In genomic region chr3:11094804-11095203, GRCm38 (mm10) we compare ENCODE assay signal across 27 mouse cellular contexts.
"Had no signal": no experiment of that assay in that cellular context is flagged by ENCODE, and none has a peak within 500 bp of the region (broad histone marks: within the 10 kb centered on the region; RNA-seq: fewer than 3 reads in every experiment).

No protein-coding gene starts in this region.

- H3K27ac ChIP-seq: limb, embryonic 10.5 days; limb, embryonic 12.5 days; limb, embryonic 13.5 days; limb, embryonic 15.5 days; liver, embryonic 12.5 days; liver, embryonic 13.5 days; liver, embryonic 14.5 days; liver, embryonic 15.5 days; lung, embryonic 15.5 days; macrophage; midbrain, embryonic 10.5 days; midbrain, embryonic 12.5 days; midbrain, embryonic 13.5 days; midbrain, embryonic 15.5 days had no signal

- H3K36me3 ChIP-seq: limb, embryonic 10.5 days; limb, embryonic 12.5 days; limb, embryonic 13.5 days; limb, embryonic 15.5 days; liver, embryonic 12.5 days; liver, embryonic 13.5 days; liver, embryonic 15.5 days; lung, embryonic 15.5 days; midbrain, embryonic 10.5 days; midbrain, embryonic 12.5 days; midbrain, embryonic 13.5 days; midbrain, embryonic 15.5 days had no signal

- H3K4me3 ChIP-seq: limb, embryonic 10.5 days; limb, embryonic 12.5 days; limb, embryonic 13.5 days; limb, embryonic 15.5 days; liver, embryonic 12.5 days; liver, embryonic 13.5 days; liver, embryonic 15.5 days; lung, embryonic 15.5 days; megakaryocyte, embryonic 14.5 days; midbrain, embryonic 10.5 days; midbrain, embryonic 12.5 days; midbrain, embryonic 13.5 days; midbrain, embryonic 15.5 days; myocyte had no signal

- H3K9me3 ChIP-seq: limb, embryonic 10.5 days; limb, embryonic 12.5 days; limb, embryonic 13.5 days; limb, embryonic 15.5 days; liver, embryonic 12.5 days; liver, embryonic 13.5 days; liver, embryonic 15.5 days; lung, embryonic 15.5 days; megakaryocyte, embryonic 14.5 days; midbrain, embryonic 10.5 days; midbrain, embryonic 12.5 days; midbrain, embryonic 13.5 days; midbrain, embryonic 15.5 days had no signal

- DNase-seq: liver; liver, embryonic 13.5 days; liver, postnatal 0 days; lung, adult 18-20 months; lung, adult 2 months; lung, embryonic 14.5 days; lung, postnatal 10 days; lung, postnatal 14 days; lung, postnatal 36 days; lung, postnatal 4 days had no signal

- H3K27me3 ChIP-seq: limb, embryonic 12.5 days; limb, embryonic 13.5 days; limb, embryonic 15.5 days; liver, embryonic 12.5 days; liver, embryonic 13.5 days; liver, embryonic 15.5 days; lung, embryonic 15.5 days; megakaryocyte, embryonic 14.5 days; midbrain, embryonic 12.5 days; midbrain, embryonic 13.5 days; midbrain, embryonic 15.5 days had no signal

- H3K4me2 ChIP-seq: limb, embryonic 12.5 days; limb, embryonic 13.5 days; limb, embryonic 15.5 days; liver, embryonic 11.5 days; liver, embryonic 12.5 days; liver, embryonic 13.5 days; liver, embryonic 15.5 days; lung, embryonic 14.5 days; lung, embryonic 15.5 days; midbrain, embryonic 11.5 days; midbrain, embryonic 12.5 days; midbrain, embryonic 13.5 days; midbrain, embryonic 15.5 days had no signal

- H3K9ac ChIP-seq: limb, embryonic 12.5 days; limb, embryonic 13.5 days; limb, embryonic 15.5 days; liver, embryonic 12.5 days; liver, embryonic 13.5 days; liver, embryonic 14.5 days; liver, embryonic 15.5 days; liver, postnatal 0 days; lung, embryonic 14.5 days; lung, embryonic 15.5 days; midbrain, embryonic 12.5 days; midbrain, embryonic 13.5 days; midbrain, embryonic 15.5 days had no signal

- H3K4me1 ChIP-seq: limb, embryonic 10.5 days; limb, embryonic 12.5 days; limb, embryonic 13.5 days; limb, embryonic 15.5 days; liver, embryonic 12.5 days; liver, embryonic 13.5 days; liver, embryonic 15.5 days; lung, embryonic 15.5 days; megakaryocyte, embryonic 14.5 days; midbrain, embryonic 10.5 days; midbrain, embryonic 12.5 days; midbrain, embryonic 13.5 days; midbrain, embryonic 15.5 days had no signal
